Mouse (Mus musculus) left cerebral cortex, adult 8-10 months (tissue): ENCODE results near the gene Stx19. TPM values are rescaled to one million over a fixed set of nuclear protein-coding genes. Genes with fewer than 3 reads are reported as not detected.

ENCODE experiments used
- DNase-seq, 2 experiments: peaks; one replicate each; pipeline ENCODE4 v3.0.0; 2022; ENCODE audit warnings: low spot score in 2 of 2
- microRNA-seq, 2 experiments: library from miRNA; unstranded; fragments of <30 nt; microRNA quantifications; one replicate each; pipeline ENCODE4 v1.2.0; 2022
- total RNA-seq, 4 experiments: library from RNA; stranded (reverse); gene quantifications; 2 replicates each; pipeline ENCODE4 v1.2.4; 2022

The Stx19 gene
- total RNA-seq, 4 experiments from 2014 or later = not detected

GRCm38 (mm10) chr16:62846498-62847312 is 32.2 kb downstream of the Stx19 start, which contains the start of gene Arl13b:
Gene Arl13b (minus strand): TSS chr16:62847040.
- DNase-seq = peak; percentile 68 to 97

GRCm38 (mm10) chr16:62852464-62853252 is 38.2 kb downstream of the Stx19 start:
- DNase-seq = no peak

- DNase-seq = no peak
Measured at GRCm38 (mm10) chr16:62853611-62854126, 39.2 kb downstream of the Stx19 start.

GRCm38 (mm10) chr16:62854191-62855068 is 40.0 kb downstream of the Stx19 start, which contains the start of gene Pros1:
Gene Pros1 (plus strand): TSS chr16:62854307.
- DNase-seq = peak in 1 of 2 experiments; percentile 9

DNA sequence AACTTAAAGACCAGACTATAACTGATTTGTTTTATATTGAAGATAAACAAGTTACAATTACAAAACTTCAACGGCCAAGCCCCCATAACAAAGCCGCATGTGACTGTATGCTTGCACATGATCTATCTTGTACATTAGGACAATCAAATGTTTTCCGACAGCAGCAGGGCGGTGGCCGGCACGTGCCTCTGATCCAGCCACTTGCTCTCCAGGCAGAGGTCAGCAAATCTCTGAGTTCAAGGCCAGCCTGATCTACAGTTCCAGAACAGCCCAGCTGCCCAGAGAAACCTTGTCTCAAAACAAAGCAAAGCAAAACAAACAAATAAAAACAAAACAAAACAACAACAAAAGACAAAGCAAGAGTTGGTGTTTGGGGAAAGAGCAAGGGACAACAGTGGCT is 40.9 kb downstream of the Stx19 start:
- DNase-seq = no peak

- no peak for DNase-seq
Measured at GRCm38 (mm10) chr16:62856273-62856672, 41.8 kb downstream of the Stx19 start.

GRCm38 (mm10) chr16:62857498-62857897 is 43.0 kb downstream of the Stx19 start:
- no peak for DNase-seq

- DNase-seq = no peak
Measured at GRCm38 (mm10) chr16:62858018-62858417, 43.5 kb downstream of the Stx19 start.

GRCm38 (mm10) chr16:62860140-62860539 is 45.7 kb downstream of the Stx19 start:
- no peak for DNase-seq

GRCm38 (mm10) chr16:62861455-62861854 is 47.0 kb downstream of the Stx19 start:
- DNase-seq = no peak

DNA sequence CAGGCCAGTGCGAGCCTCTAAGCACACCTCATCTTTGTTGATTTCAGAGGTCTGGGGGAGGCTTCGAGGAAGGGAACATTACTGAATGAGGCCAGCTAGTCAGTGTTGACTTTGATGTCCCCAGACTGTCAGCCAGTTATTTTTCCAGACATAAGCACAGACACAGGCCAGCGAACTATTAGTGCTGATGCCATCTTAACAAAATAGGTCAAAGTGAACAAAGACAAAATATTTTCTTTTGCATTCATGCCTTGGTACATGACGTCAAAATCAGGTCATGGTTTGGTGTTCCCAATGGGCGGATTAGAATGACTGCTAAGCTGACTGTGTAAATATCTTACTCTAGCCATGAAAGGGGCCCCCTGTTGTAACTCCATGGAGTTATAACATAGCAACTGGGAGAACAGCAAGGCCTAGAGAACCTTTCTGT is 58.2 kb downstream of the Stx19 start:
- no peak for DNase-seq

- DNase-seq = no peak
Measured at GRCm38 (mm10) chr16:62873180-62873579, 58.7 kb downstream of the Stx19 start.

Small RNAs within 50 kb of the gene (microRNA-seq; reads per million reads assigned to microRNA genes)
- 0 reads per million in 2 experiments for gene Gm25986

Other genes starting within 250 kb of the Stx19 start
- 10 to 100 TPM in 3 of 4 experiments, 1 to 10 TPM in 1; 9.6 to 13.7 (median 12.3) TPM for gene Nsun3, start 27.9 kb upstream of the Stx19 start, total RNA-seq
- gene Arl13b, start 32.4 kb downstream of the Stx19 start, total RNA-seq = 10 to 100 TPM in 3 of 4 experiments, 1 to 10 TPM in 1; 9.3 to 12.4 (median 11.1) TPM
- 10 to 100 TPM; 10.3 to 17.0 (median 13.4) TPM for gene Pros1, start 39.6 kb downstream of the Stx19 start, total RNA-seq